Mouse (Mus musculus): ENCODE measurements at regions not wholly inside any gene's neighbourhood (a gene's known extent, or its start where the extent isn't known, plus 50 kb on each side); places are given as distances from the start of the nearest gene placed in this dataset.
A peak's percentile ranks its signal among the peaks of the same experiment; 100 is the strongest.

- Histone ChIP-seq H3K4me1 (replicated peaks; ENCODE audit: insufficient read depth, low read length) (0 out of 2 replicates have a peak, but pooled peaks cover 8% of the 10 kb centered on the region), H3K27ac (no peak overlapping the region), H3K9me3 (replicated peaks; ENCODE audit: low read length) (no peaks in the 10 kb centered on the region), H3K4me2 (ENCODE audit: low read length) (no peak overlapping the region), H3K4me3 (replicated peaks; ENCODE audit: low read depth, low read length) (no peak overlapping the region), H3K9ac (ENCODE audit: low read depth, low read length) (no peak overlapping the region), H3K27me3 (ENCODE audit: insufficient read depth, low read length) (no peaks in the 10 kb centered on the region), H3K36me3 (ENCODE audit: insufficient read depth, low read length) (no peaks in the 10 kb centered on the region)
- TF ChIP-seq CTCF (IDR thresholded peaks at IDR 0.05; ENCODE audit: low read depth) = no peak
- DNase-seq (ENCODE audit: low spot score) (no peak), ATAC-seq (replicated peaks; ENCODE audit: low FRiP score, low read depth) (no peak; the same call in 1 of the 2 replicates)
- 82% methylated on average over 9 of the region's 9 CpGs for WGBS
Measured at GRCm38 (mm10) chr2:167759603-167760390, 70.2 kb upstream of the Tmem189 start.

- H3K4me2 ChIP-seq (ENCODE audit: low read length) = no peak overlapping the region
- TF ChIP-seq CTCF (IDR thresholded peaks at IDR 0.05; ENCODE audit: low read depth) = no peak
- no peak overlapping the region for H3K4me3 ChIP-seq (replicated peaks; ENCODE audit: low read depth, low read length)
- H3K27me3 ChIP-seq (ENCODE audit: insufficient read depth, low read length) = no peaks in the 10 kb centered on the region
- DNase-seq (ENCODE audit: low spot score) (peak; percentile 74), ATAC-seq (replicated peaks; ENCODE audit: low FRiP score, low read depth) (0 out of 2 replicates have a peak, but pooled peaks have one; percentile 2)
- 0 out of 2 replicates have a peak overlapping the region, but pooled peaks have one; percentile 24 for H3K9ac ChIP-seq (ENCODE audit: low read depth, low read length)
- 0 out of 2 replicates have a peak, but pooled peaks cover 2% of the 10 kb centered on the region for H3K4me1 ChIP-seq (replicated peaks; ENCODE audit: insufficient read depth, low read length)
- no peaks in the 10 kb centered on the region for H3K9me3 ChIP-seq (replicated peaks; ENCODE audit: low read length)
- 36% methylated on average over 12 of the region's 12 CpGs for WGBS
- H3K27ac ChIP-seq = no peak overlapping the region
- H3K36me3 ChIP-seq (ENCODE audit: insufficient read depth, low read length) = no peaks in the 10 kb centered on the region
Measured at GRCm38 (mm10) chr2:167757157-167757780, 67.6 kb upstream of the Tmem189 start.

- Histone ChIP-seq H3K27ac (no peak overlapping the region), H3K9me3 (replicated peaks; ENCODE audit: low read length) (no peaks in the 10 kb centered on the region)
- no peak for TF ChIP-seq CTCF (IDR thresholded peaks at IDR 0.05; ENCODE audit: low read depth)
Measured at GRCm38 (mm10) chr2:167756721-167757120, 67.1 kb upstream of the Tmem189 start.

GRCm38 (mm10) chr2:167754929-167755551 is 65.4 kb upstream of the Tmem189 start:
- Histone ChIP-seq H3K9ac (ENCODE audit: low read depth, low read length) (no peak overlapping the region), H3K4me2 (ENCODE audit: low read length) (no peak overlapping the region), H3K4me1 (replicated peaks; ENCODE audit: insufficient read depth, low read length) (no peaks in the 10 kb centered on the region), H3K9me3 (replicated peaks; ENCODE audit: low read length) (no peaks in the 10 kb centered on the region), H3K36me3 (ENCODE audit: insufficient read depth, low read length) (no peaks in the 10 kb centered on the region), H3K27ac (no peak overlapping the region), H3K27me3 (ENCODE audit: insufficient read depth, low read length) (no peaks in the 10 kb centered on the region), H3K4me3 (replicated peaks; ENCODE audit: low read depth, low read length) (no peak overlapping the region)
- DNase-seq (ENCODE audit: low spot score) (no peak), ATAC-seq (replicated peaks; ENCODE audit: low FRiP score, low read depth) (no peak)
- TF ChIP-seq CTCF (IDR thresholded peaks at IDR 0.05; ENCODE audit: low read depth) = no peak
- 63% methylated on average over 22 of the region's 22 CpGs for WGBS

More at GRCm38 (mm10) chr2:167756721-167757120, 67.1 kb upstream of the Tmem189 start:
- no peak overlapping the region for H3K4me2 ChIP-seq (ENCODE audit: low read length)
- 0 out of 2 replicates have a peak, but pooled peaks cover 2% of the 10 kb centered on the region for H3K4me1 ChIP-seq (replicated peaks; ENCODE audit: insufficient read depth, low read length)
- 59% methylated on average over 12 of the region's 12 CpGs for WGBS
- no peaks in the 10 kb centered on the region for H3K36me3 ChIP-seq (ENCODE audit: insufficient read depth, low read length)
- 0 out of 2 replicates have a peak overlapping the region, but pooled peaks have one; percentile 24 for H3K9ac ChIP-seq (ENCODE audit: low read depth, low read length)
- H3K27me3 ChIP-seq (ENCODE audit: insufficient read depth, low read length) = no peaks in the 10 kb centered on the region
- DNase-seq (ENCODE audit: low spot score) = no peak
- H3K4me3 ChIP-seq (replicated peaks; ENCODE audit: low read depth, low read length) = no peak overlapping the region
- no peak for ATAC-seq (replicated peaks; ENCODE audit: low FRiP score, low read depth)

- no peaks in the 10 kb centered on the region for H3K9me3 ChIP-seq (replicated peaks; ENCODE audit: low read length)
- H3K36me3 ChIP-seq (ENCODE audit: insufficient read depth, low read length) = no peaks in the 10 kb centered on the region
- ATAC-seq (replicated peaks; ENCODE audit: low FRiP score, low read depth) (no peak), DNase-seq (ENCODE audit: low spot score) (no peak)
- no peak overlapping the region for H3K4me2 ChIP-seq (ENCODE audit: low read length)
- no peak overlapping the region for H3K4me3 ChIP-seq (replicated peaks; ENCODE audit: low read depth, low read length)
- H3K4me1 ChIP-seq (replicated peaks; ENCODE audit: insufficient read depth, low read length) = no peaks in the 10 kb centered on the region
- no peak overlapping the region for H3K27ac ChIP-seq
- no peak for TF ChIP-seq CTCF (IDR thresholded peaks at IDR 0.05; ENCODE audit: low read depth)
- H3K9ac ChIP-seq (ENCODE audit: low read depth, low read length) = no peak overlapping the region
- WGBS = 66% methylated on average over 9 of the region's 9 CpGs
- H3K27me3 ChIP-seq (ENCODE audit: insufficient read depth, low read length) = no peaks in the 10 kb centered on the region
Measured at GRCm38 (mm10) chr2:167753898-167754297, 64.3 kb upstream of the Tmem189 start.

Data from kidney, postnatal 0 days (tissue).